Mouse (Mus musculus) lung, postnatal 0 days (tissue): Measurements from ENCODE around the gene Sigirr. TPM values are rescaled to one million over a fixed set of nuclear protein-coding genes. Genes with fewer than 3 reads are reported as not detected.

ENCODE experiments used
- ATAC-seq: fragments of 200-750 bp; cut with Nextera tagmentation; 2 replicates; pipeline ENCODE4 v1.8.0; 2017; ENCODE audit warnings: moderate library complexity
- DNase-seq: peaks from one replicate; pipeline ENCODE4 v3.0.0-alpha.2; 2016; ENCODE audit warnings: low spot score
- H3K27ac ChIP-seq: fragments of 300-500 bp; sonication (generic); 2 replicates; pipeline ENCODE4 v1.5.1; 2014; ENCODE audit warnings: antibody characterized with exemption, mild to moderate bottlenecking, low read length, mixed read lengths
- H3K27me3 ChIP-seq: fragments of 300-500 bp; sonication (generic); replicated peaks from 2 replicates; pipeline ENCODE4 v1.6.1; 2014; ENCODE audit warnings: low read length, mixed read lengths; ENCODE audit not compliant: insufficient read depth
- H3K36me3 ChIP-seq: fragments of 300-500 bp; sonication (generic); 2 replicates; pipeline ENCODE4 v1.6.1; 2014; ENCODE audit warnings: low read length, mixed read lengths; ENCODE audit not compliant: insufficient read depth
- H3K4me1 ChIP-seq: fragments of 300-500 bp; sonication (generic); 2 replicates; pipeline ENCODE4 v1.6.1; 2014; ENCODE audit warnings: antibody characterized with exemption, low read depth, low read length, mixed read lengths; ENCODE audit not compliant: insufficient read depth
- H3K4me2 ChIP-seq: fragments of 300-500 bp; sonication (generic); replicated peaks from 2 replicates; pipeline ENCODE4 v1.6.1; 2014; ENCODE audit warnings: low read depth, mild to moderate bottlenecking, low read length, moderate library complexity, mixed read lengths
- H3K4me3 ChIP-seq: fragments of 300-500 bp; sonication (generic); 2 replicates; pipeline ENCODE4 v1.5.1; 2014; ENCODE audit warnings: low read depth, low read length
- H3K9ac ChIP-seq: fragments of 300-500 bp; sonication (generic); replicated peaks from 2 replicates; pipeline ENCODE4 v1.6.1; 2014; ENCODE audit warnings: low read depth, mild to moderate bottlenecking
- H3K9me3 ChIP-seq: fragments of 300-500 bp; sonication (generic); 2 replicates; pipeline ENCODE4 v1.6.1; 2016; ENCODE audit warnings: low read length, mixed read lengths
- CTCF ChIP-seq: IDR thresholded peaks from 2 replicates; pipeline ENCODE4 v1.5.1; 2016; ENCODE audit warnings: antibody characterized with exemption, mild to moderate bottlenecking
- EP300 ChIP-seq: IDR thresholded peaks from 2 replicates; pipeline ENCODE4 v1.6.1; 2016; ENCODE audit warnings: antibody characterized with exemption, mild to moderate bottlenecking, control low read depth
- WGBS: fragments of 180-500 bp; shearing (Covaris S2); extraction: QIAGEN DNeasy Blood & Tissue Kit; methylation state at CpG from one replicate; pipeline ENCODE4 v1.1.7; 2014; 5-methylcytosine and 5-hydroxymethylcytosine counted together
- polyA plus RNA-seq: library from polyadenylated mRNA; unstranded; fragments of >200 nt; fragmentation: Nextera tagmentation; extraction: Ambion mirVana; gene quantifications from 2 replicates; pipeline ENCODE4 v1.2.1, GENCODE M21; 2015

The Sigirr gene
- polyA plus RNA-seq, 1 experiment from 2014 or later, result 27.1 TPM

GRCm38 (mm10) chr7:141046931-141047580 is 53.3 kb downstream of the Sigirr start:
- ATAC-seq (peak; percentile 22), DNase-seq (peak; percentile 68)
- no peaks in the 10 kb centered on the region for H3K9me3 ChIP-seq
- WGBS, result 56% methylated on average over 6 of the region's 6 CpGs
- no peak overlapping the region for H3K4me3 ChIP-seq
- H3K27me3 ChIP-seq, result no peaks in the 10 kb centered on the region
- TF ChIP-seq CTCF (peak; percentile 25), EP300 (peak; percentile 55; the same call in 1 of the 2 replicates)
- no peaks in the 10 kb centered on the region for H3K36me3 ChIP-seq
- no peak overlapping the region for H3K9ac ChIP-seq
- H3K4me2 ChIP-seq, result peak overlapping the region; percentile 68; the same call in 1 of the 2 replicates
- peak overlapping the region; percentile 93 for H3K27ac ChIP-seq
- H3K4me1 ChIP-seq, result peaks cover 3% of the 10 kb centered on the region; the same call in 1 of the 2 replicates

- H3K4me3 ChIP-seq, result no peak overlapping the region
- no peaks in the 10 kb centered on the region for H3K9me3 ChIP-seq
- no peak overlapping the region for H3K9ac ChIP-seq
- no peaks in the 10 kb centered on the region; the same call in 1 of the 2 replicates for H3K4me1 ChIP-seq
- H3K36me3 ChIP-seq, result no peaks in the 10 kb centered on the region
- no peak for TF ChIP-seq CTCF
- TF ChIP-seq EP300, result no peak
- 57% methylated on average over 4 of the region's 4 CpGs for WGBS
- no peak overlapping the region for H3K27ac ChIP-seq
- H3K4me2 ChIP-seq, result no peak overlapping the region
- DNase-seq (no peak), ATAC-seq (no peak)
- H3K27me3 ChIP-seq, result no peaks in the 10 kb centered on the region
Measured at GRCm38 (mm10) chr7:141042539-141042938, 57.8 kb downstream of the Sigirr start.

GRCm38 (mm10) chr7:141041661-141042060 is 58.7 kb downstream of the Sigirr start:
- Histone ChIP-seq H3K27me3 (no peaks in the 10 kb centered on the region), H3K9me3 (no peaks in the 10 kb centered on the region), H3K4me3 (no peak overlapping the region), H3K36me3 (no peaks in the 10 kb centered on the region), H3K4me1 (no peaks in the 10 kb centered on the region), H3K9ac (no peak overlapping the region), H3K27ac (peak overlapping the region; percentile 89), H3K4me2 (no peak overlapping the region)
- TF ChIP-seq CTCF (no peak), EP300 (peak; percentile 64; the same call in 1 of the 2 replicates)
- DNase-seq (peak; percentile 94), ATAC-seq (peak; percentile 95)
- WGBS, result 4% methylated on average over 5 of the region's 5 CpGs

Other genes with a start within 250 kb of the Sigirr start
- gene Gm45785, start 244.2 kb downstream of the Sigirr start, polyA plus RNA-seq, result not detected in 2 replicates
- gene Ric8a, start 243.6 kb downstream of the Sigirr start, polyA plus RNA-seq, result 63.6 and 68.0 TPM in 2 replicates
- 69.1 and 81.7 TPM in 2 replicates for gene Bet1l, start 243.0 kb downstream of the Sigirr start, polyA plus RNA-seq
- gene Psmd13, start 218.6 kb downstream of the Sigirr start, polyA plus RNA-seq, result 157 and 164 TPM in 2 replicates
- gene Sirt3, start 218.3 kb downstream of the Sigirr start, polyA plus RNA-seq, result 23.7 and 25.8 TPM in 2 replicates
- 13.1 and 18.3 TPM in 2 replicates for gene Cox8b, start 200.1 kb downstream of the Sigirr start, polyA plus RNA-seq
- 0.07 and 0.10 TPM in 2 replicates for gene Nlrp6, start 179.7 kb downstream of the Sigirr start, polyA plus RNA-seq
- 12.7 and 14.4 TPM in 2 replicates for gene Pgghg, start 159.2 kb downstream of the Sigirr start, polyA plus RNA-seq
- gene Ifitm5, start 150.3 kb downstream of the Sigirr start, polyA plus RNA-seq, result 1.6 and 1.8 TPM in 2 replicates
- gene Gm45717, start 144.6 kb downstream of the Sigirr start, polyA plus RNA-seq, result 0.31 TPM in 1 of 2 replicates, not detected in the other
- 1,373 and 1,710 TPM in 2 replicates for gene Ifitm2, start 144.6 kb downstream of the Sigirr start, polyA plus RNA-seq
- 402 and 510 TPM in 2 replicates for gene Ifitm1, start 133.4 kb downstream of the Sigirr start, polyA plus RNA-seq
- 779 and 1,037 TPM in 2 replicates for gene Ifitm3, start 89.8 kb downstream of the Sigirr start, polyA plus RNA-seq
- 7.4 and 7.7 TPM in 2 replicates for gene Ifitm6, start 82.6 kb downstream of the Sigirr start, polyA plus RNA-seq
- not detected in 2 replicates for gene Gm17387, start 71.4 kb downstream of the Sigirr start, polyA plus RNA-seq
- gene B4galnt4, start 39.5 kb downstream of the Sigirr start, polyA plus RNA-seq, result 0.13 and 0.20 TPM in 2 replicates
- gene Pkp3, start 22.4 kb downstream of the Sigirr start, polyA plus RNA-seq, result 14.4 and 15.3 TPM in 2 replicates
- gene Ano9, start 17.2 kb upstream of the Sigirr start, polyA plus RNA-seq, result 1.5 and 3.1 TPM in 2 replicates
- 39.1 and 45.7 TPM in 2 replicates for gene Ptdss2, start 21.8 kb upstream of the Sigirr start, polyA plus RNA-seq
- 181 and 187 TPM in 2 replicates for gene Rnh1, start 72.3 kb upstream of the Sigirr start, polyA plus RNA-seq
- gene Hras, start 93.4 kb upstream of the Sigirr start, polyA plus RNA-seq, result 121 and 126 TPM in 2 replicates
- 6.8 and 7.4 TPM in 2 replicates for gene Lrrc56, start 93.6 kb upstream of the Sigirr start, polyA plus RNA-seq
- 0.97 and 1.0 TPM in 2 replicates for gene Lmntd2, start 113.5 kb upstream of the Sigirr start, polyA plus RNA-seq
- 93.6 and 98.7 TPM in 2 replicates for gene Rassf7, start 115.3 kb upstream of the Sigirr start, polyA plus RNA-seq
- gene Phrf1, start 128.2 kb upstream of the Sigirr start, polyA plus RNA-seq, result 26.6 and 32.0 TPM in 2 replicates
- 12.6 and 15.8 TPM in 2 replicates for gene Irf7, start 165.9 kb upstream of the Sigirr start, polyA plus RNA-seq
- gene Cdhr5, start 176.2 kb upstream of the Sigirr start, polyA plus RNA-seq, result not detected in 2 replicates
- 1.0 and 1.3 TPM in 2 replicates for gene Sct, start 178.6 kb upstream of the Sigirr start, polyA plus RNA-seq
- 0.12 and 0.17 TPM in 2 replicates for gene Drd4, start 191.4 kb upstream of the Sigirr start, polyA plus RNA-seq
- gene Deaf1, start 227.1 kb upstream of the Sigirr start, polyA plus RNA-seq, result 35.7 and 40.8 TPM in 2 replicates
- gene Tmem80, start 227.2 kb upstream of the Sigirr start, polyA plus RNA-seq, result 34.7 and 44.1 TPM in 2 replicates
- 67.6 and 73.1 TPM in 2 replicates for gene Eps8l2, start 238.3 kb upstream of the Sigirr start, polyA plus RNA-seq